Mouse (Mus musculus): ENCODE measurements at regions not wholly inside any gene's neighbourhood (a gene's known extent, or its start where the extent isn't known, plus 50 kb on each side); places are given as distances from the start of the nearest gene placed in this dataset.
A peak's percentile ranks its signal among the peaks of the same experiment; 100 is the strongest.

DNA sequence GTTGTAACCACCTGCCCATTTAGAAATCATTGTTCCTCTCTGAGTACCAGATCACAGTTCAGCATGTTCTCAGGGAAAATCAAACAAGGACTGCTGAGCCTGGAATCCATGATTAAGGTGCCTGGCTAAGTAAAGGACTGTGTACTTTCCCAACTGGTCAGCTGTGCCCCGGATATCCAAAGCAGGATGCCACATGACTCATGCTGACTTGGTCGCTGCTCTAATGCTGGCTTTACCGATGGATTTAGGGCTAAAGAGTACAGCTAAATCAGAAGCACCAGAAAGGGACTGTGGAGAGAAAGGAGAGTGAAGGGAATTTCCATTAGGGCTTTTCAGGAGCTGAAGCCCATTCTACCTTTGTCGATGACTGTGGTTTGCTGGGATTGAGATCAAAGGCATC is 119.6 kb downstream of the Bmp2 start:
- DNase-seq (ENCODE audit: low read depth) = no peak
- TF ChIP-seq POLR2A (IDR thresholded peaks at IDR 0.05; ENCODE audit: borderline replicate concordance, extremely low read depth, insufficient read depth, insufficient read length, poor library complexity, severe bottlenecking) (no peak), CTCF (IDR thresholded peaks at IDR 0.05; ENCODE audit: borderline replicate concordance, extremely low read depth, insufficient read depth, insufficient read length) (no peak)

DNA sequence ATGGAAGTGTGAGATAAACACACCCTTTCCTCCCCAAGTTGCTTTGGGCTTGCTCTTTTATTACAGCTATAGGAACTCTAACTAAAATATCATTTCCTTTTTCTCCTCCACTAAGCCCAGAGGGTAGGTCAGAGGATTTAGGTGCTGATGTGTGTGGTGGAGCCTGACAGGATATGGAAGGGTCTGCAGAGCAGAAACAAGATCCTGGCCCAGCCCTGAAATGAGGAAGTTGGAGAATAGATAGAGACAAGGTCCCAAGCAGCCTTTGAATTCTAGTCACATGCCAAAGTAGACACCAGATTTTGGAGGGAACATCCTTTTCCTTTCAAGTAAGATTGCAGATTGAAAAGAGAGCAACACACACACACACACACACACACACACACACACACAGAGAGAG is 132.4 kb downstream of the Bmp2 start:
- TF ChIP-seq CTCF (IDR thresholded peaks at IDR 0.05; ENCODE audit: borderline replicate concordance, extremely low read depth, insufficient read depth, insufficient read length) (no peak), POLR2A (IDR thresholded peaks at IDR 0.05; ENCODE audit: borderline replicate concordance, extremely low read depth, insufficient read depth, insufficient read length, poor library complexity, severe bottlenecking) (no peak)
- no peak for DNase-seq (ENCODE audit: low read depth)

DNA sequence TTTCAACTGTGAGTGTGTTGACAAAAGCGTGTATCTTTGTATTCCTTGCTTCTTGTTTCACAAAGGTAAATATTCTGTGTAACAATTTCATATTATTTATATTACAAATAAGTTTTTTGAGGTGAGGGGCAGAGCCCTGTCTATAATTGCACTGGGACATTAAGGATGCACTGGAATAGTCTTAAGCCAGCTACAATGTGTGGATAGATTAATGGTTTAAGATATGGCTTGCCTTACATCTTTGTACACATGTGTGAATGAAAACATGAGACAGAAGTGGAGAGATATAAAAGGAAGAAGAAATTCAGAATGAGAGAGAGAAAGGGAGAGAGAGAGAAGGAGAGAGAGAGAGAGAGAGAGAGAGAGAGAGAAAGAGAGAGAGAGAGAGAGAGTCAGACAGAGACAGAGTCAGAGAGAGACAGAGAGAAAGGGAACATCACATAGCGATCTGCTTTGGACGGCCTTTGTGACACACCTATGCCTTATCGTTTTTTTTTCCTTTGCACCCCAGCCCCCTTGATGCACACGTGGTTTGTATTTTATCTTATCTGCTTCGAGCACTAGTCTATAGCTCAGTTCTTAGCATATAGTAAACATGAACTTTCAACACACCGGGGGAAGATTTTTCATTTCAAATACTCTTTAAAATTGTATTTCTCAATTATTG is 136.3 kb downstream of the Bmp2 start:
- no peak for DNase-seq (ENCODE audit: low read depth)
- TF ChIP-seq CTCF (IDR thresholded peaks at IDR 0.05; ENCODE audit: borderline replicate concordance, extremely low read depth, insufficient read depth, insufficient read length) = no peak
- no peak for TF ChIP-seq POLR2A (IDR thresholded peaks at IDR 0.05; ENCODE audit: borderline replicate concordance, extremely low read depth, insufficient read depth, insufficient read length, poor library complexity, severe bottlenecking)

DNA sequence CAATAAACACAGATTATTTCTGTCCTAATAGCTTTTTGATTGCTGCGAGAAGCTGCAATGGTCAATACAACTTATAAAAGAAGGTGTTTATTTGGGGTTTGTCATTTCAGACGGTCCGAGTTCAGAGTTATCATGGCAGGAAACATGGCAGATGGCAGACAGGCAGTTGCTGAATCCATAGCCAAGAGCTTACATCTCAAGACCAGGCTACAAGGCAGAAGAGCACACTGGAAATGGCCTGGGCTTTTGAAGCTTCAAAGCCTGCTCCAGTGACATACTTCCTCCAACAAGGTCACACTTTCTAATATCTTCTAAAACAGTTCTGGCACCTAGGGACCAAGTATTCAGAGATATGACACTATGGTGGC is 136.8 kb downstream of the Bmp2 start:
- DNase-seq (ENCODE audit: low read depth) = no peak
- TF ChIP-seq CTCF (IDR thresholded peaks at IDR 0.05; ENCODE audit: borderline replicate concordance, extremely low read depth, insufficient read depth, insufficient read length) = no peak
- TF ChIP-seq POLR2A (IDR thresholded peaks at IDR 0.05; ENCODE audit: borderline replicate concordance, extremely low read depth, insufficient read depth, insufficient read length, poor library complexity, severe bottlenecking) = no peak

DNA sequence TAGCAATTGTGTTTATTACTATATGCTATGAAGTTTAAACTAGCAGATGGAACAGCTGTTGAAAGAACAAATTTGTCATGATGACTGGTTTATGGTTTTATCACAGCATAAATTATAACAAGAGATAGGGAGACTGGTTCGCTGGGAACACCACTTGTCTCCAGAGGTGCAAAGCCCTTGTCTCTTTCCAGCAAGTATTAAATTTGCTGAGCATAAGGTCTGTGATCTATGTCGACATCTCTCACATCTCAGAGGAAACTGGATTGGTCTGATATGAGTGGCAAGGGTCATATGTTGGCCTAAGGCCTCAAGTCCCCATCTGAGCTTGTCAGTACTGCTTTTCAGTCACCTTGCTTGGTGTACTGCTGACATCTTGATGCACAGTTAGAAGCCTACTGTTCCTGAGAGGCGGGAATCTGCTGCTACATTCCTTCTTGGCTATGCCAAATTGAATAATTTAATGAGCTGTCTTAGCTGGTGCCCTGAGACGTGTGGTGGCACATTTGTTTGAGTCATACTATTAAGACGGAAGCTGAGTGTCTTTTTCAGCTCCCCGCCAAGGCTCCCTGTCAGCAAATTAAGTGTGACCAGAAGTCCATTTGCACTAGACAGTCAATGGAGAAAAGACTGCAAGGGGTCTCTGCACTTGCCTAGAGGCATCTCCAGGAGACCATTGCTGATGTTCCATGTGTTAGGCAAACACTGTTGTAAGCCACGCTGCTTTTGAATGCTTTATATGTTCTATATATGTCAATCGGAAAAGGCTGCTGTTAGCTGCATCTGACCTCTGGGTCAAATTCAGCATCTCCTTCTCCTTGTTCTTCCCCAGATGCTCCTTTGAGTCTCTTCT is 157.0 kb downstream of the Bmp2 start:
- TF ChIP-seq POLR2A (IDR thresholded peaks at IDR 0.05; ENCODE audit: borderline replicate concordance, extremely low read depth, insufficient read depth, insufficient read length, poor library complexity, severe bottlenecking) (no peak), CTCF (IDR thresholded peaks at IDR 0.05; ENCODE audit: borderline replicate concordance, extremely low read depth, insufficient read depth, insufficient read length) (no peak)
- peak; percentile 50 for DNase-seq (ENCODE audit: low read depth)

DNA sequence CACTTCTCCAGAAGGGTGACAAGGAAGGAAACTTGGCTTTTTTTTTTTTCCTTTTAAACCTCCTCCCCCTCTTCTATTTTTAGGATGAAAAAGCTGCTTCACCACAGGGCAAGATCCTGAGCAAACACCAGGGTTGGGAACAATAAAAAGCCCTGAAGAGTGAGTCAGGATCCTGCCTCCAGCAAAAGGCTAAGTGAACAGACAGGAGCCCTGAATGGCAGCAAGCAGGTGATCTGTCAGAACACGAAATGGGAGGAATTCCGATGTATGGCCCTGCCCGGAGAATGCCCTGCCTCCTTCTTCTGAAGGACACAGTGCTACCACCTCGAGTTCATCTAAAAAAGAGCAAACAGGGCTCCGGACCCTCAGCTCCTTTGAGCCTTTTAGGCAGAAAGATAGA is 164.3 kb downstream of the Bmp2 start:
- no peak for DNase-seq (ENCODE audit: low read depth)
- no peak for TF ChIP-seq POLR2A (IDR thresholded peaks at IDR 0.05; ENCODE audit: borderline replicate concordance, extremely low read depth, insufficient read depth, insufficient read length, poor library complexity, severe bottlenecking)
- TF ChIP-seq CTCF (IDR thresholded peaks at IDR 0.05; ENCODE audit: borderline replicate concordance, extremely low read depth, insufficient read depth, insufficient read length) = no peak

DNA sequence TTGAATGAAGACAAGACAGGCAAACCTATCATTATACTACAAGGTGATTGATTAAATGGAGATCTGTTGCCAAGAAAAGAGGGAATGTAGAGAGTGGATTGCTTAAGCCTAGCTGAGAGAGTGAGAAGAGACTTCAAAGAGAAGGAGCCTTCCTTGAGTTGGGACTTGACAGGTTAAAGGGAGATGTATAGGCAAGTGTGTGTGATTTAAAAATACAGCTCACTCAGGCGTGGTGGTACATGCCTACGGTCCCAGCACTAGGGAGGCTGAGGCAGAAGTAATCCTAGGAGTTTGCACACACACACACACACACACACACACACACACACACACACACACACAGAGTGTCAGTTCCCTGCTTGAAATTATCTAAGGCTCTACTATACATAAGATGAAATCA is 165.1 kb downstream of the Bmp2 start:
- no peak for DNase-seq (ENCODE audit: low read depth)
- no peak for TF ChIP-seq POLR2A (IDR thresholded peaks at IDR 0.05; ENCODE audit: borderline replicate concordance, extremely low read depth, insufficient read depth, insufficient read length, poor library complexity, severe bottlenecking)
- no peak for TF ChIP-seq CTCF (IDR thresholded peaks at IDR 0.05; ENCODE audit: borderline replicate concordance, extremely low read depth, insufficient read depth, insufficient read length)

DNA sequence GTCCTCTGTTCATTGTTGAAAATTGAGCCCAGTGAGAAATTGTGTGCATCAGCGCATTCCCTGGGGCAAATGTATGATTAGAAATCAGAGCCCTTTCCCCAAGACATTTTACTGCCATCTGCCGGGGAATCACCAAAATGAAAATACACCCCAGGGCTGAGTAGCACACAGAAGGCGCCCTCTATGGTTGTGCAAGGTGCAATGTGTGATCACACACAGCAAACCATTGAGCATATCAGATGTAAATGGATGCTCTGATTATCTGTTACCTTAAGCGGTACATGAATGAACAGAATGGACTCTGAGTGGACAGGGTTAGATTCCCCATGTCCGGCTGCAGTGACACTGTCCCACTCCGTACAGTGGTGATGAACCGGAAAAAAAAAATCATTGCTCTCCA is 172.4 kb downstream of the Bmp2 start:
- DNase-seq (ENCODE audit: low read depth) = peak; percentile 47
- TF ChIP-seq CTCF (IDR thresholded peaks at IDR 0.05; ENCODE audit: borderline replicate concordance, extremely low read depth, insufficient read depth, insufficient read length) (peak; percentile 27; the same call in 1 of the 2 replicates), POLR2A (IDR thresholded peaks at IDR 0.05; ENCODE audit: borderline replicate concordance, extremely low read depth, insufficient read depth, insufficient read length, poor library complexity, severe bottlenecking) (no peak)

DNA sequence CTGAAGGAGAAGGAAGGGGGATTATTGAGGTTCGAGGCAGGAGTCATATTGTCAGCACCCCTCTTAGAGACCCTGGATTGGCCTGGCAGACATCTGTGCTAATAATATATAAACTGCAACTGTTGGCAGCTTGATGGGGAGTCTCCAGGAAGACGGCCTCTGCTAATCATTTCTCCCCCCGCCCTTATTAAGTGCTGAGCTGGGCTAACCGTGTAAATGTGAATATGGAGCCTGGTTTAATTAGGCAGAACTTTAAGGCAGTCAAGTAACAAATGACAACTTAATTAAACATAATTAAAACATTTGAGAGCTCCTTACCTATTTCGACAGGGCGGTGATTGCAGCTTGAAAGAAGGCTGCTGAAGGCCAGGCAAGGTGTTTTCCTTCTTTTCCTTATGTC is 172.8 kb downstream of the Bmp2 start:
- DNase-seq (ENCODE audit: low read depth) = peak; percentile 66
- no peak for TF ChIP-seq CTCF (IDR thresholded peaks at IDR 0.05; ENCODE audit: borderline replicate concordance, extremely low read depth, insufficient read depth, insufficient read length)
- TF ChIP-seq POLR2A (IDR thresholded peaks at IDR 0.05; ENCODE audit: borderline replicate concordance, extremely low read depth, insufficient read depth, insufficient read length, poor library complexity, severe bottlenecking) = no peak

DNA sequence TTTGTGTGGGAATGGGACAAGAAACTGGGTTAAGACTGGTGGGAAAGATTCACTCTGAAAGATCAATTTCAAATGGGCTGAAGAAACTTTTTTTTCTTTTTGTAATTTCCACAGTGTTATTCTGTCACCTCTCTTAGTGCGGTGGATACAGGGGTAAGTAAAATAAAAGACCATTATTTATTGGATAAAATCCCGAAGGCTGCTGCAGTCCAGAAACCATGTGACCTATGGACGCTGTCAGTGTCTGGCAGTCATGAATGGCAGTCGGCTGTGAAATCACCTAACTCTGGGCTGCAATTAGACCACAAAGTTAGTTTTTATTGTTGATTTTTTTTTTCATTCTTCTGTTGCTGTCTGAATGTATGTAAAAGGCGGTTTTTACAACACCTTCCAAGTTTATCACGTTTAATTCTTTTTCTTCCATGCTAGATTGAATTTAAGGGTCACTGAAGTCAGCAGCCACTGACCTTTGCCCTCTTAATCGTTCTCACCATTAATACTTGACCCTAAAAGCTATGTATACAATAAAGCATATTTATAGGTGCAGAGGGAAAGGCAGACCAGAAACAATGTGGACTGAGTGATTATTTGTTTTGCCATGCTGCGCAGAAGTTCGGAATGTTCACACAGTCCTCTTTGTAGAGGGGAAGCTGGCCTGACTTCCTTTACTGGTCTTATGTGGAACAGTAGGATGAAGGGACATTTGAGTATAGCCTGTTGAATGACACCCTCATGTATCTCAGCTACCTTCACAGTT is 182.7 kb downstream of the Bmp2 start:
- TF ChIP-seq POLR2A (IDR thresholded peaks at IDR 0.05; ENCODE audit: borderline replicate concordance, extremely low read depth, insufficient read depth, insufficient read length, poor library complexity, severe bottlenecking) = no peak
- TF ChIP-seq CTCF (IDR thresholded peaks at IDR 0.05; ENCODE audit: borderline replicate concordance, extremely low read depth, insufficient read depth, insufficient read length) = no peak
- DNase-seq (ENCODE audit: low read depth) = no peak

DNA sequence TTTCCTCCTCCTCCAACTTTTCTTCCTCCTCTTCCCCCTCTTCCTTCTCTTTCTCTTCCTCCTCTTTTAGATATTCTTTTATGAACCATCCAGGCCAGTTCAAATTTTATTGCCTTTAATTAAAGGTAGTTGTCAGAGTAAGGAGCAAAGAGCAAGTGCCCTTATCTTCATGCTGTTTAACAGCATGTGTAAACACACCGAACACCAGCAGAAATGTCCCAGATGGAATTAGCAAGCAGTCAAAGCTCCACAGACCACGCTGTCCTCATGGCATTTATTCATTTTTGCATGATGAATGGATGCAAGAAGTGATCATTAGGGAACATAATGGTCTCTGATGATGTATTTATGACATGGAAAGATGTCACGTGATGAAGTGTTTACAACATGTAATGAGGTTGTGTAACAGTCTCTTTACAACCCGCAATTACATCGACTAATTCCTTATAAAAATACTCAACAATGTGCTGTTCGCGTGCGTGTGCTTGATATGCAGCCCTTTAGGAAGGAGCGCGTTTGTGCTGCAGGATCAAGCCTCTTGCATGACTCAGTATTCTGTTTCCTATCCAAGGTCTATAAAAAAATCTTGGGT is 187.0 kb downstream of the Bmp2 start:
- DNase-seq (ENCODE audit: low read depth) = peak; percentile 44
- no peak for TF ChIP-seq POLR2A (IDR thresholded peaks at IDR 0.05; ENCODE audit: borderline replicate concordance, extremely low read depth, insufficient read depth, insufficient read length, poor library complexity, severe bottlenecking)

All from brain, embryonic 14.5 days (tissue).